Mouse (Mus musculus) neural tube, embryonic 14.5 days (tissue): Measurements from ENCODE around the gene Cep97. TPM values are rescaled to one million over a fixed set of nuclear protein-coding genes. Genes with fewer than 3 reads are reported as not detected.
A peak's percentile ranks its signal among the peaks of the same experiment; 100 is the strongest.
"Not testable (repeated sequence)": the region's sequence is repeated elsewhere in the genome, so short reads cannot be mapped to it uniquely, and the experiment has no call there.

Experiments
- ATAC-seq: fragments of 200-750 bp; cut with Nextera tagmentation; 2 replicates; pipeline ENCODE4 v1.8.0; 2017; ENCODE audit warnings: low read depth, mild to moderate bottlenecking, moderate TSS enrichment, moderate library complexity
- H3K27ac ChIP-seq: fragments of 300-500 bp; sonication (generic); 2 replicates; pipeline ENCODE4 v1.5.1; 2014; ENCODE audit warnings: low read depth, mild to moderate bottlenecking, control low read depth, low read length, moderate library complexity, mixed read lengths
- H3K27me3 ChIP-seq: fragments of 300-500 bp; sonication (generic); 2 replicates; pipeline ENCODE4 v1.6.1; 2014; ENCODE audit warnings: low read length; ENCODE audit not compliant: control insufficient read depth, insufficient read depth
- H3K36me3 ChIP-seq: fragments of 300-500 bp; sonication (generic); 2 replicates; pipeline ENCODE4 v1.6.1; 2014; ENCODE audit warnings: low read length, mixed read lengths; ENCODE audit not compliant: control insufficient read depth, insufficient read depth
- H3K4me1 ChIP-seq: fragments of 300-500 bp; sonication (generic); 2 replicates; pipeline ENCODE4 v1.6.1; 2014; ENCODE audit warnings: low read length; ENCODE audit not compliant: control insufficient read depth, insufficient read depth
- H3K4me2 ChIP-seq: fragments of 300-500 bp; sonication (generic); 2 replicates; pipeline ENCODE4 v1.6.1; 2014; ENCODE audit warnings: mild to moderate bottlenecking, low read depth, low read length, control low read depth
- H3K4me3 ChIP-seq: fragments of 300-500 bp; sonication (generic); 2 replicates; pipeline ENCODE4 v1.5.1; 2014; ENCODE audit warnings: low read depth, low read length, control low read depth, mixed read lengths
- H3K9ac ChIP-seq: fragments of 300-500 bp; sonication (generic); replicated peaks from 2 replicates; pipeline ENCODE4 v1.6.1; 2014; ENCODE audit warnings: low read depth, mild to moderate bottlenecking, control low read depth, low read length, mixed read lengths
- H3K9me3 ChIP-seq: fragments of 300-500 bp; sonication (generic); 2 replicates; pipeline ENCODE4 v1.6.1; 2016; ENCODE audit warnings: low read length; ENCODE audit not compliant: control insufficient read depth
- WGBS: fragments of 180-500 bp; shearing (Covaris S2); extraction: QIAGEN DNeasy Blood & Tissue Kit; methylation state at CpG from one replicate; pipeline ENCODE4 v1.1.7; 2014; 5-methylcytosine and 5-hydroxymethylcytosine counted together
- polyA plus RNA-seq: library from polyadenylated mRNA; unstranded; fragments of >200 nt; fragmentation: Nextera tagmentation; extraction: Ambion mirVana; gene quantifications from 2 replicates; pipeline ENCODE4 v1.2.1, GENCODE M21; 2014

The Cep97 gene
- polyA plus RNA-seq, 1 experiment from 2014 or later: 18.9 TPM

DNA sequence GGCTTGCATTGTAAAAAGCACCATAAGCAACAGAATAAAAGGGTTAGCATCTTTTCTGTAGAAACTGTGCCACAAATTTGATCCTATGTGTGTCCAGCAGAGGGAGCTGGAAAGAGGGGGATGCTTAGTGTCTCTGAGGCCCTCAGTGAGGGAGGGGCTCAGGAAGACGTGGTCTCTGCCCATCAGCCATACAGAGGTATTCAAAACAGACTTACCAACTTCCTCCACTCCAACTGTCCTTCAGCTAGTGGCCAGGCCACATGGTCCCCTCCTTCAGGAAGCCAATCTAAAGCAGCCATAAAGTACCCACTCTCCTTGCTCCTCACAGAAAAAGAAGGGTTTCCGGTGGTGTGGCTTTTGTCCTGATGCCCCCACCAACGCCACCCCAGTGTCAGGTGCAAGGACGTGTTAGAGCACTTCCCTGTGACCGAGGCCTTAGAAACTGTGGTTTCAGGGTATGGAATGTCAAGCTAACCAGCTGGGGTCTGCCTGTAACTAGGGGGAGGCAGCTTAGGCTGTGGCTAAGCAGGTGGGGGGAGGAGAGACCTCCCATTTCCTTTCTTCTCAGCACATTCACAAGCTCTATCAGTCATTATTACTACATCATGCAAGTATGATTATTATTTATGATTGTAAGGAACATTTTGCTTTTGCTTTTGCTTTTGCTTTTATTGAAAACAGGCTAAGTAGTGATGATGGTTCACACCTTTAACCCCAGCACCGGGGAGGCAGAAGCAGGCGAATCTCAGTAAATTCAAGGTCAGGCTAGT lies 46.7 kb downstream of the Cep97 start:
- Histone ChIP-seq H3K9ac (no peak overlapping the region), H3K9me3 (no peaks in the 10 kb centered on the region), H3K4me1 (no peaks in the 10 kb centered on the region), H3K4me2 (no peak overlapping the region), H3K27me3 (no peaks in the 10 kb centered on the region), H3K4me3 (no peak overlapping the region), H3K36me3 (0 out of 2 replicates have a peak, but pooled peaks cover 5% of the 10 kb centered on the region), H3K27ac (no peak overlapping the region)
- peak; percentile 41; the same call in 1 of the 2 replicates for ATAC-seq
- 66% methylated on average over 7 of the region's 7 CpGs for WGBS

DNA sequence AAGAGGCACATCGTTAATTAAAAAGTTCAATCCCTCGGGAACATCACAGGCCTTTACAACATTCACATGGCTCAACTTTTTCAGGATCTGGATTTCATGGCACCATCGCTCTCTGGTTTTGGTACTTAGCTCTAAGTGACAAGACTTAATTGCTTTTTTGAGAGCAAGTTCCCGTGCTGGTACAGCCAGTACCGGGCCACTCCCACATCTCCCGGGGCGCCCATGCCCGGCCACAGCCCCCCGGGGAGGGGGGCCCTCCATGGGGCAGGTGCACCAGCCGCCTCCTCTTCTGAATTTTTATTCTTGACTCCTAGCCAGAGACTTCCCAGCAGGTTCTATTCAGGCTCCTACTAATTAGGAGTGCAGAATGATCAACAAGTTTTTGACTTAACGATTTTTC lies 50.4 kb downstream of the Cep97 start:
- no peaks in the 10 kb centered on the region for H3K4me1 ChIP-seq
- 78% methylated on average over 11 of the region's 11 CpGs for WGBS
- 0 out of 2 replicates have a peak, but pooled peaks cover 5% of the 10 kb centered on the region for H3K36me3 ChIP-seq
- no peaks in the 10 kb centered on the region for H3K27me3 ChIP-seq
- ATAC-seq: no peak
- no peak overlapping the region for H3K9ac ChIP-seq
- no peak overlapping the region for H3K27ac ChIP-seq
- H3K4me3 ChIP-seq: no peak overlapping the region
- H3K4me2 ChIP-seq: no peak overlapping the region
- no peaks in the 10 kb centered on the region for H3K9me3 ChIP-seq

DNA sequence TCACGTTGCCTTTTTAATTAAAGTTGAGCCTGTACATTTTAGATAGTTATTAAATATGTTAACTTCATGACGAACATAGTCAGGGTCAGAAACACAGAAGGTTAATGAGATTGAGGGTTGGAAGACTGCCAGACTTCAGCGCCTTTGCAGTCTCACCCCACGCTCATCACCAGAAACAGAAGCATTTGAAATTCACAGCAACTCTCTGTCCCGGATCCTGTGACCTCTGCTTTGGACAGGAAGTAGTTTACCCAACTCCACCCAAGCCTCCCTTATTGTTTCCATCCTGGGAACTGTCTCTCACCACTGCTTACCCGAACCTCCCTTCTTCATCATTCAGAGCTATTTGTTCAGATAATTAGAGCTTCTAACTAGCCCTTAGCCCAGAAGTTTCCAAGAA lies 58.6 kb downstream of the Cep97 start:
- Histone ChIP-seq H3K9ac (no peak overlapping the region), H3K4me3 (no peak overlapping the region), H3K9me3 (no peaks in the 10 kb centered on the region), H3K27ac (no peak overlapping the region), H3K27me3 (no peaks in the 10 kb centered on the region), H3K4me2 (no peak overlapping the region), H3K36me3 (no peaks in the 10 kb centered on the region), H3K4me1 (no peaks in the 10 kb centered on the region)
- ATAC-seq: no peak
- WGBS: 67% methylated on average over 6 of the region's 6 CpGs

DNA sequence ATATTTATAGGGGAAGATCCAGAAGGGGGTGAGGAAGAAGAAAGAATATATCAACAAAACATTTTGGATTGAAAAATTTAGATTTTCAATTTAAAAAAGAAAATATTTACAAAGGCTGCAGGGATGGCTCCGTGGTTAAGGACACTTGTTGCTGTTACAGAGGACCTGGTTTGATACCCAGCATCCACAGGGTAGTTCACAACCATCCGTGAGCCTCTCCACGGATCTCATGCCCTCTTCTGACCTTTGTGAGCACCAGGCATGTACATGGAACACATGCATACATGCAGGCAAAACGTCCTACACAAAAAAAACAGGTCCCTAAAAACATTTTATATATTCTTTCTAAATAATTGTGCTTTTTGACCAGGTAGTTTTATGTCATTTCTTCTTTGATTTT lies 70.8 kb downstream of the Cep97 start:
- no peak overlapping the region for H3K9ac ChIP-seq
- no peaks in the 10 kb centered on the region for H3K9me3 ChIP-seq
- 0 out of 2 replicates have a peak, but pooled peaks have one; percentile 41 for ATAC-seq
- H3K4me1 ChIP-seq: no peaks in the 10 kb centered on the region
- no peak overlapping the region for H3K27ac ChIP-seq
- H3K4me2 ChIP-seq: no peak overlapping the region
- WGBS: 69% methylated on average over 4 of the region's 4 CpGs
- H3K4me3 ChIP-seq: no peak overlapping the region
- H3K27me3 ChIP-seq: no peaks in the 10 kb centered on the region
- peaks cover 5% of the 10 kb centered on the region; the same call in 1 of the 2 replicates for H3K36me3 ChIP-seq

DNA sequence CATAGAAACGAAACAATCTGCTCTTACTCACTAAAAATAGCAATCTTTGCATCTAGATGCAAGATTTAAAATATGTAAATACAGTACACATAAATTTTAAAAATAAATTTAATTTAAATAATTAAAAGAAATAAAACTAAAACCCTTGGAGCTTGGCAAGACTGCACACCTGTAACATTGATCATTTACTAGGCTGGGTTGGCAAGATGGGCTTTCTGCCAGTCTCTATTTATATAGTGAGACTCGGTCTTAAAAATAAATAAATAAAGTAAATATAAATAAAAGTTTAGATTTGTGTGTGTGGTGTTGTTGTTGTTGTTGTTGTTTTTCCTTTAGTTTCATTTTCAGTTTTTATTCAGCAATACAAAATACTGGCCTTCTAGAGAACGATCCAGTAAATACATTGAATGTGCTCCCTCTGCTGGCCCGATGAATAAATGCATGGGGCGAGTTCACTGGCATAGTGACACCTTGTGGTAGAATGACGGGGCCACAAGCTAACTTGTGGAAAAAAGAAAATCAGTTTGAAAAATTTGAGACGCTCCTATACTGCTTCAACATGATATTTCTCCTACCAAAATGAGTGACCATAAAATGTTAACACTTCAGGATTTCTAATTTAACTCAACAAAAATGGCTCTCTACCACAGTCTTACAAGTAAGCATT lies 71.4 kb downstream of the Cep97 start:
- H3K9me3 ChIP-seq: no peaks in the 10 kb centered on the region
- no peaks in the 10 kb centered on the region for H3K27me3 ChIP-seq
- peak; percentile 38; the same call in 1 of the 2 replicates for ATAC-seq
- H3K27ac ChIP-seq: no peak overlapping the region
- no peak overlapping the region for H3K9ac ChIP-seq
- no peaks in the 10 kb centered on the region for H3K4me1 ChIP-seq
- 29% methylated on average over 7 of the region's 7 CpGs for WGBS
- H3K4me2 ChIP-seq: no peak overlapping the region
- peaks cover 5% of the 10 kb centered on the region; the same call in 1 of the 2 replicates for H3K36me3 ChIP-seq
- no peak overlapping the region for H3K4me3 ChIP-seq

DNA sequence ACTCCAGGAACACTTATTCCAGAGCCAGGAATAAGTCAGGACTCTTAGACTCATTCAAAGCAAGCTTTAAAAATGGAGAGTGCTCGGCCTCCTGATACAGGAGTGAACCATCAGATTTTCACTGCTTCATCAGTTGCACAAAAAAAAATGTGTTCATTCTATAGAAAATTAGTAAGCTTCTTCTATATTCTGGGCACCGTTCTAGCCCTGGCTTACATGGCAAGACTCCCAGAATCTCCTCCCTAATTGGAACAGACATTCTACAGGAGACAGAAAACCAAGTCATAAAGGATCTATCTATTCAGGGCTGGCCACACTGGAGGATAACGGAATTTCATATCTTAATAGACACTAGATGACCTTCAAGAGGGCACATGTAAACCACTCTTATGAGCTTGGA lies 73.6 kb downstream of the Cep97 start:
- no peaks in the 10 kb centered on the region for H3K4me1 ChIP-seq
- no peaks in the 10 kb centered on the region for H3K27me3 ChIP-seq
- WGBS: 93% methylated on average over 3 of the region's 3 CpGs
- H3K9ac ChIP-seq: no peak overlapping the region
- H3K9me3 ChIP-seq: no peaks in the 10 kb centered on the region
- H3K27ac ChIP-seq: no peak overlapping the region
- H3K4me2 ChIP-seq: no peak overlapping the region
- peaks cover 3% of the 10 kb centered on the region; the same call in 1 of the 2 replicates for H3K36me3 ChIP-seq
- H3K4me3 ChIP-seq: no peak overlapping the region
- no peak for ATAC-seq

DNA sequence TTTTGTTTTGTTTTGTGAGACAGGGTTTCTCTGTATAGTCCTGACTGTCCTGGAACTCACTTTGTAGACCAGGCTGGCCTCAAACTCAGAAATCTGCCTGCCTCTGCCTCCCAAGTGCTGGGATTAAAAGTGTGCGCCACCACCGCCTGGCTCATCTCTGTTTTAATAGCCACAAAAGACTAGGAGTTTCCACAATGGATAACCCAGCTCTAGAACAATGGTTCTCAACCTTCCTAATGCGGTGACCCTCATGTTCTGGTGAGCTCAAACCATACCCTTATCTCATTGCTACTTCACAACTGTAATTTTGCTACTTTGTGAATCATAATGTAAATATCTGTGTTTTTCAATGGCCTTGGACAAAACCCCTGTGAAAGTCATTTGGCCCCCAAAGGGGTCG lies 75.2 kb downstream of the Cep97 start:
- H3K27me3 ChIP-seq, H3K4me3 ChIP-seq, H3K4me1 ChIP-seq, H3K36me3 ChIP-seq, H3K9me3 ChIP-seq, H3K9ac ChIP-seq, H3K4me2 ChIP-seq, ATAC-seq, H3K27ac ChIP-seq: not testable (repeated sequence)
- 98% methylated on average over 4 of the region's 4 CpGs for WGBS

DNA sequence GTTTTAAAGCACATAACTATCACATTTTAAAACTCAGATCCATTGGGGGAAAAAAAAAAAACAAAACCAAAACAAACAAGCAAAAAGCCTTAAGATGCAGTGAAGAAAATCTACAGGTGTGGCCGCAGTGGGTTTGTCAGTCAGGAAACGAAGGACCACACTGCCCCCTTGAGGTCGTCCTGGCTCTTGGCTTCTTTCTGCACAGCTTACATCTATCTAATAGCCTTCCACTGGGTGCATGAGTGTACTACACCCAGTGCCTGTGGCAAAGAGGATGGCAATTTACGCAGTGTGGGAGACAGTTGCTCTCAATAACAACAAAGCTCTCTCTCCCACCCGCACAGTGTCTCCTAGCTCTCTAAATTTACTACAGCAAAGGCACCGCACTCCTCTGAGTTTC lies 76.2 kb downstream of the Cep97 start:
- peak; percentile 61; the same call in 1 of the 2 replicates for ATAC-seq
- Histone ChIP-seq H3K27me3 (no peaks in the 10 kb centered on the region), H3K4me1 (no peaks in the 10 kb centered on the region), H3K36me3 (no peaks in the 10 kb centered on the region), H3K9me3 (no peaks in the 10 kb centered on the region), H3K9ac (no peak overlapping the region), H3K4me2 (no peak overlapping the region), H3K4me3 (no peak overlapping the region), H3K27ac (no peak overlapping the region)
- WGBS: 65% methylated on average over 6 of the region's 6 CpGs
